Mouse (Mus musculus) frontal cortex, adult 2 months (tissue): ENCODE results near the gene Notch1. TPM values are rescaled to one million over a fixed set of nuclear protein-coding genes. Genes with fewer than 3 reads are reported as not detected.

Experiments used
- DNase-seq, 2 experiments: peaks; one replicate each; pipeline ENCODE4 v3.0.0; 2022; ENCODE audit warnings: low spot score in 1 of 2; ENCODE audit errors: extremely low spot score in 1 of 2
- polyA plus RNA-seq: library from polyadenylated mRNA; depleted of rRNA; stranded (reverse); fragments of >200 nt; gene quantifications from 2 replicates; pipeline ENCODE4 v1.2.3, GENCODE M21; 2012

Gene Notch1
- polyA plus RNA-seq, 1 experiment, result 13.0 TPM

DNA sequence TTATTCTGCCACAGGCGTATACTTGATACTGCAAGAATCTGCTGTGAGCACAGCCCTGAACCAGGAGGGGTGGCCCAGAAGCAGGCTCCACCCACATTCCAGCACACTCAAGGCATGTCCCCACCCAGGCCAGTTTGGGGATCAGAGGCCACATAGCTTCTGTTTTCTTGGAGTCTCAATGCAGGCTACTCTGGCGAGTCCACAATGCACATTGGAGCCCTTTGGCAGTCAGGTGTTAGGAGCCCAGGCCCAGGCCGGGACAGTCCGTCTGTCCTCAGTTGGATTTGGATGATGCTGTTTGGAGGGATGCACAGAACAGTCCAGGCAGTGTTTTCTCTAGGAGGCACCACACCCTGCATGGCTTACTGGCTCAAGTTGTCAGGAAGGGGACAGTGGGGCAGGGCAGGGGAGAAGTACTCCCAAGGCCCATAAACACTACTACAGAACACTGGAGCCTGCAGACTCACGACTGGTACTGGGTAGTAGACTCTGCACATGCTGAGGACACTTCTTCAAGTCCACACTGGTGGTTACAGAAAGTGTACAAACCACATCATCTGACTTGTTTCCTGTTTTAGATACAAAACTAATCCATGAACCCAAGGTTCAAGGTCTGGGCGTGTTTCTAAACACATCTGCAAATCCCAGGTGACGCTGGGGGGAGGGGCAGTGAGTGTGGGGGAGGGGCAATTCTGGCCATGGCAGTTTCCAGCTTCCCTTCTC, 57.9 kb downstream of the Notch1 start:
- no peak for DNase-seq

DNA sequence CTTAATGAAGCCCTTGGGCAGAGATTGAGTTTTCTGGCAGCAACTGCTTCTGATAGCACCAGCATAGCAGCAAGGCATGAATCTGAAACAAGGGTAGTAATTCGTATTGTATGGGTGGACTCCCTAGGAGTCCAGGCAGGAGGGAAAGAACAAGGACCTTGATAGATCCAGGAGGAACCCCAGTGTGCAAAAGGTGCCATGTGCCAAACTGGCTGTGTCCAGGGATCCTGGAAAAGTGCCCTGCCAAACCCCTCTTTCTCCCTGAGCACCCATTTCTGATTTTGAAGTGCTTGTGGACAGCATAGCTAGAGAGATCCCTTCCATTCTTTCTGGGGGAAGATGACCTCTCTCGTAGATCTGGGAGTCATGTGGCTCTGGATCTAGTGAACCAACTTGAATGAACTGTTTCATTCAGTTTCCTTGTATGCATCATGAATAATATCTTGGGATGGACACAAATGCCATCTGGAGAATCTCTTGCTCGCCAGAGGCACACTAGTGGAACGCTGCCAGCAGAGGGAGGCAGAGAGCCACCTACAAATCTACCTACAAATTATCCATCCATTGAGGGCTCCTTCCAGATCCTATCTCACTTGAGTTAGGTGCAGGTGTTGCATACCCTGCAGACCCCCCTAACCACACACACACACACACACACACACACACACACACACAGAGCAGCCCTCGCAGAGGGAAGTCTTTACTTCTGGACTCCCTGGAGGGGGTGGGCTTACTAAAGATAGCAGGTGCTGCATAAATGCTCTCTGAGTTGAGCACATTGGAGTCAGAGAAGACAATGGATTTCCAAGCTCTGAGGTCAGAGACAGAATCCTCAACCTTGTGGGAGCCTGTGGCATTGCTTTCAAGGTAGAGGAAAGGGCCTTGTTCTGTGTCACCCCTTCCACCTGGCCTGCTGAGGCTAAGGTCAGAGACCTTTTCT, 67.1 kb downstream of the Notch1 start:
- peak; percentile 45 to 93 for DNase-seq

DNA sequence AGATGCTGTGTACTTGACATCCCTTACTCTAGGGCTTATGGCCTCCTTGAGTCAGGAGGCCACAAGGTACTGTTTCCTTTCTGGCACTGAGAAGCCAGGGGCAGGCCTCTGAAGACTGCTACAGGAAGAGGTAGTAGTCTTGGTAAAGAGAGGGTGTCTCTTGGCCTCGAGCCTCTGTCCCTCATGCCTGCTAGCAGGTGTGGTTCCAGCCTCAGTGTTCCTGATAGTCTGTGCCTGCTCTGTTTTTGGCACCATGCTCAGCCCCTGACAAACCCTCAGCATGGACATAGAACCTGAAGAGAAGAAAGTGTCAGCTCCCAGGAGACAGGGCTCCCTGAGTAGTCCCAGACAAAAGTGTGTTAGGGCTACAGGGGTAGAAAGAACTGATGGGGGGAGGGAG, 69.0 kb downstream of the Notch1 start:
- DNase-seq, result no peak

DNA sequence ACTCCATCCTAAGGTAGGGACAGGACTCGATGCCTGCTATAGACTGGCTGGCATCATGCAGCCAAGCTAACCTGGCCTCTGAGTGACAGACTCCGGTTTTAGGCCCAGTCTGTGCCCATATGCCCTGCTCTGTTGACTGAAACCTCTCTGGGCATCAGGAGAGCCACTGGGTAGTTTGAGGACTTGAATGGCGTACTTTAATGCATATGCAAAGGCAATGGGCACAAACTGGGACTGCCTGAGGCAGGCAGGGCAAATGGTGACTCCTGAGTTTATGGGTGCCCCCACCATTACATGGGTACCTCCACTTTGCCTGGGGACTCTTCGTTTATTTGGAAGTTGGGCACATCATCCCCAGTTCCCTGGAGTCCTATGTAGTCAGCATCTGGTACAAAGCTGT, 69.8 kb downstream of the Notch1 start:
- no peak for DNase-seq

DNA sequence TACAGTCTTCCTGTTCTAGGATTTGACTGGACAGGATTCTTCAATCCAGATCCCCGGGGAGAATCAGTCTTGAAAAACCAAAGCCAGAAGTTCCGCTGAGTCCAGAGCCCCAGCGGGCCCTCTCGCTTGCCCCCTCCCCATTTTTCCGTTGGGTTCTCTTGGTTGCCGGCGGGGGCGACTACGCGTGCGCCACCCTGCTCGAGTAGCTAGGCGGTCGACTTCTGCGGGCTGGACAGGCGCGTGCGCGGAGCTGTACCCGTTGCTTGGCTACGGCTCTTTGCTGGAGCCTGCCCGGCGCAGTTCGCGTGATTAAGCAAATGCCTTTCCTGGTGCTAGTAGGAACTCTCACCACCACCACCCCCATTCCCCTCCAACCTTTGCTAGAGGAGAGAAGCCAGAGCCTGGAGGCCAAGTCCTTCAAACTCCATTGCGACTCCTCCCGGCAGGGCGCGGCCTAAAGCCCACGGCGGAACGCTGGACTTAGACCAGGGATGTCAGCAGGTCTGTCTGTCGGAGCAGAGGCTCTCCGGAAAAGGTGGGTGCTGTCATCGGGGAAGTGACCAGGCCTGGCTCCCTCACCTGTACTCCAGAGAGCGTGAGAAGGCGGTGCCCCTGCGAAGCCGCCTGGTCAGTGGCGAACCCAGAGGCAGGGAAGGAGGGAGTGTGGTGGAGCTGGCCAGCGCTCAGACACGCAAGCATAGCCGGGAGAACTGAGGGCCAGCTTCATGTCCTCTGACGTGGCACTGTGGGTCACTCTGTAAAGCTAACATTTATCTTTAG, 70.6 kb downstream of the Notch1 start:
- DNase-seq, result peak; percentile 92 to 93

DNA sequence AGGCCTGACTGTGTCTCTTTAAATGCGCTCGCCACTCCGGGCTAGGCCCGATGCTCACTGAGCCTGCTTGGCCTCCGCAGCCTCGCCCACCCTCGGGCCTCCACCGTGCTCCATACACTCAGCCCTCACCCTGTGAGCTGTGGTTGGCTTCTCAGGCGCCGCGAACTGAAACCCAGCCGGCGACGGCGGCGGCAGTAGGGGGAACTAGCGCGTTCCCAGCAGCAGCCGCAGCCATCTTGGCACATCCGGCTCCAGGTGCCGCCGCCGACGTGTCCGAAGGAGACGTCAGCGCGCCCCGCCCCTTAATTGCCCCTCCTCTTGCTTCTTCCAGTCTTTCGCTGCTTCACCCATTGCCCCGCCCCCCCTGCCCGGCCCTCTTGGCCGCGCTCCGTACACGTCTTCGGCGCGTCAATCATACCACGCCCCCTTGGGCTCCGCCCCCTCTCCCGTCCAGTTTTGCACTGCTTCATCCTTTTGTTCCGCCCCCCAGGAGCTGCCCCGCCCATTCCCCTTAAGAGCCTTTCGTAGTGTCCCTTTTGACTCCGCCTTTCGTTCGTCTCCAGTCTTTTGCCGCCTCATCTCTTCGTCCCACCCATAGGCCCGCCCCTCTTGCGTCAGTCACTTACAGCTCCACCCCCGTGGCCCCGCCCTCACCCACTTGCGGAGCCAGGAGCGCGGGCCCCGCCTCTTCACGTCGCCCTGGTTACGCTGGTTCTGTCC, 71.4 kb downstream of the Notch1 start, which contains the start of gene Sec16a:
Sec16a (minus strand) TSS at position 271 of the 720 bp plus-strand sequence.
- peak; percentile 99 for DNase-seq

DNA sequence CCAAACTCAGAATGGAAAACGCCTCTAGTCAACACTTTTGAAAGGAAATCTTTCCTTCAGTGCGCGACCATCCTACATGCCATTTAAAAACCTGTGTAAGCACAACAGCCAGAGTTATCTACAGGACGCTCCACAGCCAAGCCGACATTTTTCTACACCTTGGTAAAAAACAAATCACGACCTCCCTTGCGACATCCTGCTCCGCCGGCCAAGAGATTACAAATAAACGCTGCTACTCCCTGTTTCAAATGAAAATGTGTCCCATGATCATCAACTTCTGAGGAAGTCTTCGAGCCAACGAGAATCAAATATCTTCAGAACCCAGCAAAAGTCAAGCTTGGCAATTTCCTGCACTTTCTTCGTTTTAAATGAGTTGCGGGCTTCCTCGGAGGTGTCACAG, 72.1 kb downstream of the Notch1 start:
- DNase-seq, result no peak

DNA sequence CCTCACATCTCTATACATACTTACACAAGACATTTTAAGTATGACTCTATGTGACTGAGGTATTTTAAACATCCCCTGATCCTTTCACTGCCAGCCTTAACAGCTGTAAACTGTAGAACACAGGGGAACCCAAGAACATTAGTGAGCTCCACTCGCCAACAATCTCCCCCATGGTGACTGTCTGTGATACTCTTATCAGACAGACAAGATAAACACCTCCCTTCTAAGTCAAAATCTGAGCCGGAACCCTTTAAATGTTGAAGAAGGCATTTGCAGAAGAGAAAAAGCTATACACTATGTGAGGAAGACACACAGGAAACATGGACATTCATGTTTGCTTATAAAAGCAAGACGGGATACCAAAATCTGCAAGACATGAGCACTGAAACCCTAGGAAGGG, 72.6 kb downstream of the Notch1 start:
- DNase-seq, result no peak

DNA sequence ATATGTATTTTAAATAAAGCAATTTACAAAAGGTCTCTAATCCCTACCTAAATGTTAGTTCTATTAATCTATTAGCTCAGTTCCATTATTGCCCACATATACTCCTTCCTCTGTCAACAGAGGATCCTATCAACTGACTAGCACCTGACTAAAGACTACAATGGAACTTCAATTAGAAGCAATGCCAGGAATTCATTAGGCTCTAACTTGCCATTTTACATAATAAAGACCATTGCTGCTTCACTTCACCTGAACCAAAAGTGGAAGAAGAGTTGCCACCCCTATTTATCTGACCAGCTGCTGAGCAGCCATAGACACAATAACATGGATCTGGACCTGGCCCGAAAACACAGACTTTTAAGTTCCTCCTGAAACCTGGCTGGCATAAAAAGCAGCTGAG, 73.6 kb downstream of the Notch1 start:
- DNase-seq, result no peak

DNA sequence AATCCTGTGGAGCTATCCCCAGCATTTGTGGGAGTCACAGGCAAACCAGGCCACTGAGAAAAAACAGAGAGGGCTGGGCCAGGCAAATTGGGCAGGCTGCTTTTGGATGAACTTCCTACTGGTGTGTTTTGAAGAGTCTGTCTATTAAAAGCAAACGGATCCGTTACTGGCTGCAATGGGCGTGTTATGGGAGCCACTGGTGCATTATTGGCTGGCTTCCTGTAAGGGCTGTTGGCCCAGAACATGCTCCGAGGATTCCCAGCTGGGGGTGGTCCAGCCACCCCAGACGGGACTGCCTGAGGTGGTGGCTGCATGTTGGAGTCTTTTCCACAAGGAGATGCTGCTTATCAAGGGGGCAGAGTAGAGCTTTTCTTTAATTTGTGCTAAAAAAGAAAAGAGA, 74.8 kb downstream of the Notch1 start:
- DNase-seq, result no peak

DNA sequence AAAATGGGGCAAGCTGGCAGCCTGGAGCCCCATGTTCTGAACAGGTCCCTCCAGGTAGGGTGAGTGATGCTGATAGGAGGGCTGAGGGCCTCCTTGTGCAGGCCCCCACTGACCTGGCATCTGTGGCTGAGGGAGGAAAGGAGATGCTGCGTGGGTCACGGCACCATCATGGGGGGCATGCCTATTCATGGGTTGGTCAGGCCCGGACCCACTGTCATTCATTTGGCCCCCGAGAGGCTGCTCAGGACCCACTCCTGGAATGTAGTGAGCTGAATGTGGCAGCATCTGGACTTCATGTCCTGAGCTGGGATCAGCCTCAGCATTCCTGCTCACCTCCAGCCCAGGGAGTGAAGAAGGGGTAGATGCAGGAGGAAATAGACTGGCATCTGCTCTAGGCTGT, 75.2 kb downstream of the Notch1 start:
- no peak for DNase-seq

DNA sequence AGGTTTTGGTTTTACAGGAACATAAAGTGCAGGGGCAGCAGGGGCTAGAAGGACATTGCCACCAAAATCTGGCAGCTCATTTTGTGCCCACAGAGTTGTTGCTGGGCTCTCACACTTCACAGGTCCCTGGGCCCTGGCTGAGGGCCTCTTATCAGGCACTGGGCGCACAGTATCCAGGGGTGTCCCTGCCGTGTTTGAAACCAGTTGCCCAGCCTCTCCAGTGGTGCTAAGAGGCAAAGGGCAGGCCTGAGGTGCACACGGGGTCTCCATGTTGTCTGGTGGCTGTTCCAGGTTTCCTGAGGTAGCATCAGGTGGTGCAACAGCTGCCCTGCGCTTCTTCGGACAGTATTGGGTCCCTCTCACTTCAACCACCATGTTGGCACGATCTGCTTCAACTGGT, 76.8 kb downstream of the Notch1 start:
- no peak for DNase-seq

DNA sequence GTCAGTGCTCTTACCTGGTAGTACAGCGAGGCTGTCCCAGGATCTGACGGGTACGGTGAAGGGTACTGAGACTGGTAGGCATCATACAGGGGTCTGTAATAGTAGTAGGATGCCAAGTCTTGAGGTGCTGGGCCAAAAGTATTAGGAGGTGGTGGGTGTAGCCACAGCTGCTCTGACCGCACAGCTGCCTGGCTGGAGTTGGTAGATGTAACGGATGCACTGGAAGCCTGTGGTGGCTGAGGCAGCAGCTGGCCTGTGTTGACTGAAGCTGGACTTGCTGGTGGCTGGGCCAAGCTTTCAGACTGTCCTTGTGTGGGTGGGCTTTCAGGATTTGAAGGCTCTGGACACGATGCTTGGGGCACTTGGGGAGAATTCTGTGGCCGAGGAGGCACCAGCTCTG, 78.1 kb downstream of the Notch1 start:
- no peak for DNase-seq

DNA sequence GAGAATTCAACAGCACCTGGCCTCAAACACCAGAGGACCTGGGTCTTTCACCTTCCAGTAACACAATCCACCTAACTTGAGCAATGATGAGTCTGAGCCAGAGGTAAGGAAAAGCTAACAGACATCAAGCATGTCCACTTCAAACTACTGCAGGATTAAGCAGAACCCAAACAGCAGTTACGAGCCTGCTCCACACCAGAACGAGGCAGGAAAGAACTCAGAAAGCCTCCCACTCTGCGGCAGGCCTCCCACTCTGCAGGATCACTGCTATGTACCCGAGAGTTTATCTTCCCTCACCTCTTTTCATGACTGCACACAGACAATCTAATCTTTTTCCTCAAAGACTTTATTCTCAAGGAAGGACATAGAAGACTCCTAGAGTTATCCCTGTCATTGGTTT, 79.2 kb downstream of the Notch1 start:
- peak in 1 of 2 experiments; percentile 73 for DNase-seq

DNA sequence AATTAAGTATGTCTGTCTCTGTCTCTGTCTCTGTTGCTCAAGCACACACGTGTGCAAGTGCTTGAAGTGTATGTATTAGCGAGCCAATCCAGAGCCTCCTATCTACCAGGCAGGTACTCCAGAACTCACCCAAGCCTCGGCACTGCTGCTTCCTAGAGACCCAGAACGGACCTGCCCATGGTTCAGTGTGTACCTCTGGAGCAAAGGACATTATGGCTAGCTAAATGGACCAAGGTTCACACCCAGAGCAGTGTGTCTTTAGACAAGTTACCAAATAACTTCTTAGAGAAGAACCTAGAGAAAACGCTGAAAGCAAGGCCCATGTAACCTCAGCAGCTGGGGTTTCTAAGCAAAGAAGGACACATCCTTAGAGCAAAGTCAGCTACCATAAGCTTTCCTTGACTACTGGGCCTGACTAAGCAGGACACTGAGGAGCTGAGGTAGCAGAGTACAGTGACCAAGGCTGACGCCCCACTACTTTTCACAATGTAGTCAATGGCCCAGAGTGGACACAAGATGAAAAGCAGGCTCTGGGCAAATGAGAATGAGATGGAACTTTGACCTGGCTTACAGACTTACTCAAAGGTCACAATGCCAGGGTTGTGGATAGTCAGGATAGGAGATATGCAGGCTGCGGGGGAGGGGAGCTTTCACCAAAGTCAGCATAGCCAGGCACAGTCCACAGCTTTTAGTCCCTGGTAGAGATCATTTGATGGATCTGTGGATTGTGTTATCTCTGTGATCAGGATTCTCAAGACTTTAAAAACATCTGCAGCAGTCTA, 81.5 kb downstream of the Notch1 start:
- DNase-seq, result no peak

DNA sequence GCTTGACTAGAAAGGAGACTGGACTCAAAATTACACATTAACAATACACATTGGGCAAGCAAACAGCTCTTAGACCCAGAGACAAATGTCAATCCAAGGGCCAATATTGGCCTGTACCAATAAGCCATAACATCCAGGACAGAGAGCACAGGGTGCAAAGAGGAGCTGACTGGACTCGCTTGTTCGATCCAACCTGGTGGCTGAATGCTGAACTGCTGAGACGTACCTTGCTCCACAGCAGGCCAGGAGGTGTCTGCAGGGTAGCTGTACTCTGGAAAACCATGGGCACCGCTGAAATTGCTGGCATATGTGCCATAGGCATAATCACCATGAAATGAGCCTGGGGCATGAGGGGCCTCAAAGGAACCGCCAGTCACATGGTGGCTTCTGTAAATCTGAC, 86.6 kb downstream of the Notch1 start:
- no peak for DNase-seq

DNA sequence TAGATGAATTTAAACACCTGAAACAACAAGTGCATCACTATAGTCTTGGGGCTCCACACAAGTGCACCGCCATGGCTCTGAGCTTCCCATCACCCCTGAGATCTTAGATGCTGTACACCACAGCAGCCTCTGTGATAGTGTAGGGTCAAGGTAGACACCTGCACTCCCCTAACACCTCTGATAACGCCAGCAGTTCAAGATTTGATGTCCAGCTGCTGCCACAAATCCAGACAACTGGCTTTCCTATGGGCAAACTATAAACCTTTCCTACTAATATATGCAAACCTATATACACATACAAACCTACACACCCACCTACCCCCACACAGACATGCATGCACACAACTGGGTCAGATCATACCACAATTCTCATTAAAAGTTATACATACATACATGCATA, 91.9 kb downstream of the Notch1 start:
- DNase-seq, result no peak

DNA sequence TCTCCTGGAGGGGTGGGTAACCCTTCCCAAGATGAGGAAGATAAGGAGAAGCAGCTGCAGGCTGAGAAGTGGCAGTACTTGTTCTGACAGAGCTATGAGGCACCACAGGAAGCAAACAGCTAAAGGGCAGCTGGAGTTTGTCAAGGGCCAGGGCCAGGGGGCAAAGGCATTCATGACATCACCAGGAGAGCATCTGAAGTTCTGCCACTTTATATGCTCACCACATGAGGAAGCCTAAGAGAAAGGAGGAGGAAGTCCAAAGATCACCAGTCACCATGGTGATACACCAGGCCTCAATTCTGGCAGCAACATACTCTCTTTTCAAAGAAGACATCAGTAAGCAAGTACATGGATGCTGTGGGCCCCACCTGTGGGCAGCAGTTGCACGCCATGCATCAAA, 93.4 kb downstream of the Notch1 start:
- DNase-seq, result no peak

DNA sequence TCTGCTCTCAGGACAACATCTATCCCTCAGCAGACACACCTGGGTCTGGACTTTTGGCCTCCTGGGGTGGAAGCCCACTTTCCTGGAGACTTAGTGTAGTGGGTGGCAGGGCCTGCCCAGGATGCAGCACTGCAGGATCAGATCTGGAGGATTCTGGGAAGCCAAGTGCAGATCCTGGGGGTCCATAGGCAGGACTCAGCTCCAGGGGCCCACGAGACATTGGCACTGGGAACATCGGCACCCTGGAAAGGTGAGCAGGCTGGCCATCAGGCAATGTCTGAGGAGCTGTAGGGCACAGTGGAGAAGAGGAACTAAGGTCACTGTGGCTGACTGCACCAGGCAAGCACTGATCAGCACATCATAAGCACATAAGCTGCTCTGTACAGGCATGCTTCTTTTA, 94.5 kb downstream of the Notch1 start:
- DNase-seq, result no peak

DNA sequence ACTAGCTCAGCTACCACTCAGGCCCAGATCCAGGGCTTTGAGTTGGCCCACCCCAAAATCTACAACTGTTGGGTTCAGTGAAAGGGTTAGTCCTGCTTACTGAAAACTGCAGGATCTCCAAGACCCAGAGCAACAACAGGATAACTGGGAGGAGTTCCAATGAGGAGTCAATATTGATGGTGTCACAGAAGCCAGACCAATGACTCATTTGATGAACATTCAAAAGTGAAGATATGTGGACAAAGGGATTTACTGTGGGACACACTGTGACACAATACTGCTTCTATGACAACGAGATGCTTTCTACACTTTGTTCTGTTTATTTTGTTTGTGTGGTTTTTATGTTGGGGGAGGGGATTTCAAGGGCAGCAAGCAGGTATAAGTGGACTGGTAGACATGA, 98.3 kb downstream of the Notch1 start:
- no peak for DNase-seq
